Mouse (Mus musculus) neural tube, embryonic 11.5 days (tissue): ENCODE results near the gene Dapk1. TPM values are rescaled to one million over a fixed set of nuclear protein-coding genes. Genes with fewer than 3 reads are reported as not detected.
A peak's percentile ranks its signal among the peaks of the same experiment; 100 is the strongest.

Experiments
- ATAC-seq: fragments of 200-750 bp; cut with Nextera tagmentation; 2 replicates; pipeline ENCODE4 v1.8.0; 2017; ENCODE audit warnings: moderate number of reproducible peaks, mild to moderate bottlenecking, moderate TSS enrichment, moderate library complexity; ENCODE audit not compliant: insufficient read depth, low FRiP score, low TSS enrichment
- DNase-seq: peaks from one replicate; pipeline ENCODE4 v3.0.0-alpha.2; 2015; ENCODE audit warnings: low spot score
- H3K27ac ChIP-seq: fragments of 300-500 bp; sonication (generic); 2 replicates; pipeline ENCODE4 v1.5.1; 2014; ENCODE audit warnings: low read depth, mild to moderate bottlenecking, low read length
- H3K27me3 ChIP-seq: fragments of 300-500 bp; sonication (generic); 2 replicates; pipeline ENCODE4 v1.6.1; 2014; ENCODE audit warnings: mild to moderate bottlenecking, low read length, mixed read lengths; ENCODE audit not compliant: control insufficient read depth, insufficient read depth
- H3K36me3 ChIP-seq: fragments of 300-500 bp; sonication (generic); 2 replicates; pipeline ENCODE4 v1.6.1; 2014; ENCODE audit warnings: mild to moderate bottlenecking, low read length, moderate library complexity, mixed read lengths; ENCODE audit not compliant: control insufficient read depth, insufficient read depth
- H3K4me1 ChIP-seq: fragments of 300-500 bp; sonication (generic); 2 replicates; pipeline ENCODE4 v1.6.1; 2014; ENCODE audit warnings: low read length, mixed read lengths; ENCODE audit not compliant: control insufficient read depth, insufficient read depth
- H3K4me2 ChIP-seq: fragments of 300-500 bp; sonication (generic); 2 replicates; pipeline ENCODE4 v1.6.1; 2014; ENCODE audit warnings: low read depth, mild to moderate bottlenecking, moderate library complexity
- H3K4me3 ChIP-seq: fragments of 300-500 bp; sonication (generic); 2 replicates; pipeline ENCODE4 v1.5.1; 2014; ENCODE audit warnings: low read depth, low read length
- H3K9ac ChIP-seq: fragments of 300-500 bp; sonication (generic); 2 replicates; pipeline ENCODE4 v1.6.1; 2014; ENCODE audit warnings: mild to moderate bottlenecking, low read length
- H3K9me3 ChIP-seq: fragments of 300-500 bp; sonication (generic); 2 replicates; pipeline ENCODE4 v1.6.1; 2016; ENCODE audit warnings: low read length; ENCODE audit not compliant: control insufficient read depth
- WGBS: fragments of 180-500 bp; shearing (Covaris S2); extraction: QIAGEN DNeasy Blood & Tissue Kit; methylation state at CpG from one replicate; pipeline ENCODE4 v1.1.7; 2014; 5-methylcytosine and 5-hydroxymethylcytosine counted together
- polyA plus RNA-seq: library from polyadenylated mRNA; unstranded; fragments of >200 nt; fragmentation: Nextera tagmentation; extraction: Ambion mirVana; gene quantifications from 2 replicates; pipeline ENCODE4 v1.2.1, GENCODE M21; 2014

Gene Dapk1
- polyA plus RNA-seq, 1 experiment from 2014 or later = 21.6 TPM

DNA sequence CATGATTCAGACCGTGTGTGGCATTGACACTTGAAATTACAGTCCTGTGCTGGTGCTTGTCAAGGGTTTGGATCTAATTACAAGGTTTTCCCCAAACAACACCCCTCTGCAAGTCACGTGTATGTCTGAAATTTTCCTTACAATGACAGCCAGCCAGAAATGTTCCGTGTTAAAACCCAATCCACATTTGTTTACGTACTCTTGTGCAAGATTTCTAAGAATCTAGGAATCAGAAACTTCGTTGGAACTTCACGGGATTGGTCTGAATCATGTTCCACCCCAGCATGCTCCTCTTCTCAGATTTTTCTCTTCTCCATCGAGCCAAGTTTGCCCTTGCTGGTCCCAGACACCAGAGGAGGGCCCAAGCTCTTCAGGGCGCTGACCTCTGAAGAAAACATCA, 27.8 kb upstream of the Dapk1 start:
- Histone ChIP-seq H3K36me3 (no peaks in the 10 kb centered on the region), H3K9me3 (no peaks in the 10 kb centered on the region), H3K9ac (no peak overlapping the region), H3K4me2 (no peak overlapping the region), H3K4me3 (no peak overlapping the region), H3K27ac (no peak overlapping the region), H3K4me1 (no peaks in the 10 kb centered on the region), H3K27me3 (no peaks in the 10 kb centered on the region)
- 82% methylated on average over 8 of the region's 8 CpGs for WGBS
- DNase-seq (no peak), ATAC-seq (no peak)

DNA sequence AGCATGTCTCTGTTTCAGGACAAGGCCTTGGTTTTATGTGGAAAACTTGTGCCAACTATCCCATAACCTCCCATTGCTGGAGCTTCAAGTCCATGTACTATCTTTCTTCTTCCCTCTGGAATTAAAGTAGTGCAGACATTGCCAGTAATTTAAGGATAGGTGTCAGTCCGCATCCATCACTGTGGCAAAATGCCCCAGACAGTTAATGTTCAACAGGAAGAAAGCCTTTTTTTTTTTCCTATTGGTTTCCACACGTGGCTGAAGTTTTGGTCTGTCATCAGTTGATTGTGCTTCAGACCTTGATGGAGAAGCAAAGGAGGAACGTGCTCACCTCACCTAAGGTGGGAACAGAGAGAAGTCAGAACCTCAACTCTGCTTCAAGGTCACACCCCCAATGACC, 23.2 kb upstream of the Dapk1 start:
- no peaks in the 10 kb centered on the region for H3K36me3 ChIP-seq
- 72% methylated on average over 3 of the region's 3 CpGs for WGBS
- no peak overlapping the region for H3K9ac ChIP-seq
- H3K4me2 ChIP-seq = no peak overlapping the region
- H3K4me1 ChIP-seq = no peaks in the 10 kb centered on the region
- no peak for ATAC-seq
- H3K27me3 ChIP-seq = no peaks in the 10 kb centered on the region
- no peak for DNase-seq
- H3K27ac ChIP-seq = no peak overlapping the region
- no peak overlapping the region for H3K4me3 ChIP-seq
- no peaks in the 10 kb centered on the region for H3K9me3 ChIP-seq

GRCm38 (mm10) chr13:60594866-60595265, 6.9 kb upstream of the Dapk1 start:
- WGBS = 84% methylated on average over 3 of the region's 3 CpGs
- ATAC-seq = no peak
- no peak for DNase-seq
- H3K36me3 ChIP-seq = no peaks in the 10 kb centered on the region
- no peak overlapping the region for H3K27ac ChIP-seq
- no peaks in the 10 kb centered on the region for H3K9me3 ChIP-seq
- no peak overlapping the region for H3K4me2 ChIP-seq
- no peaks in the 10 kb centered on the region for H3K27me3 ChIP-seq
- H3K9ac ChIP-seq = no peak overlapping the region
- H3K4me3 ChIP-seq = no peak overlapping the region
- H3K4me1 ChIP-seq = no peaks in the 10 kb centered on the region

GRCm38 (mm10) chr13:60595519-60595918, 6.2 kb upstream of the Dapk1 start:
- Histone ChIP-seq H3K9ac (no peak overlapping the region), H3K4me3 (no peak overlapping the region), H3K27ac (no peak overlapping the region), H3K27me3 (no peaks in the 10 kb centered on the region), H3K9me3 (no peaks in the 10 kb centered on the region), H3K36me3 (no peaks in the 10 kb centered on the region), H3K4me1 (no peaks in the 10 kb centered on the region), H3K4me2 (no peak overlapping the region)
- ATAC-seq (no peak), DNase-seq (no peak)
- WGBS = 92% methylated on average over 6 of the region's 6 CpGs

DNA sequence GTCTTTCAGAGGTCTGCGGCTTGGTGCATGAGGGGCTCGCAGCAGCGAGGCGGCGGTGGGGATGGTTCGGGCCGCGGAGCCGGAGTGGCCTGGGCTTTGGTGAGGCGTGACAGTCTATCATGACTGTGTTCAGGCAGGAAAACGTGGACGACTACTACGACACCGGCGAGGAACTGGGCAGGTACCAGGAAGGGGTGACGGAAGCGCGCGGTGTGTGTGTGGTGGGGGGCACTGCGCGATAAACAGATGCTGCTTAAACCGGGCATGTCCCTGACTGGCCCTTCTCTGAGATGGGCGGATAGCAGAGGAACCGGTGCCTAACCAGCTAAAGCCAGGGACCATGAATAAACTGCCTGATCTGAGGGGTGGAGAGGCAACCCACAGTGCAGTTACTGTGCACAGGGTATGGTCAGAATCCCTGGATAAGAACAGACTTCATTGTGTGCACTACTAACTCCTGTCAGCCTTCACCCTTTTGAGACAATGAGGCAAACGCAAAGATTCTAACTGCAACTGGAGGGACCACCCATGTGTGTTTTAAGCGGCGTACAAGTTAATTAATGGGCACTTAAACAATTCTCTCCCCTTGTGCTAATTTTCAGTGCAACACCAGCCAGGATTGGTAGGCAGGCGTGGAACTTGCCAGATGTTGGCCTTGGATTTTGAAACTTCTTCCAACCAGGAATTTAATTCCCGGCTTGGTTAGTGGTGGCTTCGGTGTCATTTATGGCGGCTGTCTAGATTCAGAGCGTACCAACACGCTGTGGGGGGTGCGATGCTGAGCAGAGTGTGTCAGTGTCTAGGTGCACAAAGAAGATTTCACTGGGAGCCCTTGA, 887 bp downstream of the Dapk1 start:
- DNase-seq (peak; percentile 66), ATAC-seq (peak; percentile 72)
- Histone ChIP-seq H3K36me3 (no peaks in the 10 kb centered on the region), H3K4me2 (peak overlapping the region; percentile 72), H3K27me3 (no peaks in the 10 kb centered on the region), H3K4me3 (peak overlapping the region; percentile 81), H3K9ac (peak overlapping the region; percentile 96), H3K9me3 (no peaks in the 10 kb centered on the region), H3K4me1 (0 out of 2 replicates have a peak, but pooled peaks cover 4% of the 10 kb centered on the region), H3K27ac (peak overlapping the region; percentile 86)
- WGBS = 5% methylated on average over 34 of the region's 34 CpGs

GRCm38 (mm10) chr13:60603252-60603562, 1.5 kb downstream of the Dapk1 start:
- no peak for ATAC-seq

DNA sequence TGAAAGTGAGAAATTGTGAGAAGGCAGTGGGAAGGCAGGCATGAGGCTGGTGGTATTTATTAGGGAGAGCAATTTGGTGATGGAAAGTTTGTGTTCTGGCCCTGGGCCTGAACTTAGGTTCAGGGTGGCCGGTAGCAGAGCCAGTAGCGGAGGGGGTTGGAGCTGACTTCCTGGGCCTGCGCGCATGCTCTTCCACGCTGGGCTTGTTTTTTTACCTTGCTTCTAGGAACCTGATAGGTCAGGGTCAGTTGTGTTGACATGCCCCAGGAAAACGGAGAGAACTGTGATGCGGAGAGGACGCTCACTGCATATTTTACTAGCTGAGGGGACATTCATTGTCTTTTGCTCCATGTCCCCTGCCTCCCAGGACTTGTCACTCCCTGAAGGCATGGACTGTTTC, 5.7 kb downstream of the Dapk1 start:
- H3K27me3 ChIP-seq = no peaks in the 10 kb centered on the region
- no peaks in the 10 kb centered on the region; the same call in 1 of the 2 replicates for H3K36me3 ChIP-seq
- H3K4me3 ChIP-seq = no peak overlapping the region
- DNase-seq (no peak), ATAC-seq (no peak)
- no peak overlapping the region for H3K27ac ChIP-seq
- H3K4me1 ChIP-seq = peaks cover 11% of the 10 kb centered on the region; the same call in 1 of the 2 replicates
- no peak overlapping the region for H3K4me2 ChIP-seq
- H3K9me3 ChIP-seq = no peaks in the 10 kb centered on the region
- 87% methylated on average over 8 of the region's 8 CpGs for WGBS
- H3K9ac ChIP-seq = no peak overlapping the region

More at GRCm38 (mm10) chr13:60603252-60603562, 1.5 kb downstream of the Dapk1 start:
- DNase-seq = no peak
- Histone ChIP-seq H3K4me2 (peak overlapping the region; percentile 72), H3K4me3 (peak overlapping the region; percentile 81), H3K4me1 (0 out of 2 replicates have a peak, but pooled peaks cover 4% of the 10 kb centered on the region), H3K9me3 (no peaks in the 10 kb centered on the region), H3K36me3 (no peaks in the 10 kb centered on the region), H3K27me3 (no peaks in the 10 kb centered on the region), H3K9ac (no peak overlapping the region; the same call in 1 of the 2 replicates), H3K27ac (no peak overlapping the region; the same call in 1 of the 2 replicates)
- WGBS = 55% methylated on average over 5 of the region's 5 CpGs

DNA sequence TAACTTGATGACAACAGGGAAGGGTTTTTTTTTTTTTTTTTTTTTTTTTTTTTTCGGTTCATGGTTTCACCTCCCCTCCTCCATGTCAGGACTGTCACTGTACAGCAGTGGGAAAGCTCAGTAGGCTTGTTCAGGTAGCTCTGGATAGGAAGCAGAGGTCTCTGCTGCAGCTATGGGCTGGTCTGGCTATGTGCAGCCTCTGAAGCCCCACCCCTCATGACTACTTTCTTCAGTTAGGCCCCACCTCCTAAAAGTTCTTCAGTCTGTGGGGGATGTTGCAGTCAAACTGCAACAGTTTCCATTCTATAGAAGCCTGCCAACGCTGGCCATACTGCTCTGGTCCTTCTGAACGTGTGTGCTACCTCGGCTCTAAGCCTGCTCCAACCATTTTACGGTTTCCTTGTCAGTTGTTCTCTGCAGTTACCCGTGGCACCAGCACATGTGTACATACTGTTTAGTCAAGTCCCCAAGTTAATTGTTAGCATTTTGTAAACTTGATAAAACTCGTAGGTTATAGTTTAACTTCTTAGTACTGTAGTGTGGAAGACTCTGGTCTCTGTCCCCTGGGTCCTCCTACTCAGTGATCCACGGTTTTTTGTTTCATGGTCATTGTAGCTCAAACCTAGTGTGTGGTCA, 6.8 kb downstream of the Dapk1 start:
- H3K4me2 ChIP-seq = no peak overlapping the region
- H3K27ac ChIP-seq = no peak overlapping the region
- no peaks in the 10 kb centered on the region; the same call in 1 of the 2 replicates for H3K36me3 ChIP-seq
- no peaks in the 10 kb centered on the region for H3K9me3 ChIP-seq
- 83% methylated on average over 8 of the region's 8 CpGs for WGBS
- no peak for ATAC-seq
- no peak for DNase-seq
- H3K27me3 ChIP-seq = no peaks in the 10 kb centered on the region
- H3K4me1 ChIP-seq = peaks cover 11% of the 10 kb centered on the region; the same call in 1 of the 2 replicates
- no peak overlapping the region for H3K9ac ChIP-seq
- no peak overlapping the region for H3K4me3 ChIP-seq

- no peak overlapping the region for H3K27ac ChIP-seq
- H3K27me3 ChIP-seq = no peaks in the 10 kb centered on the region
- H3K9ac ChIP-seq = no peak overlapping the region
- H3K36me3 ChIP-seq = no peaks in the 10 kb centered on the region; the same call in 1 of the 2 replicates
- no peak overlapping the region for H3K4me3 ChIP-seq
- no peaks in the 10 kb centered on the region for H3K9me3 ChIP-seq
- ATAC-seq (no peak), DNase-seq (no peak)
- H3K4me1 ChIP-seq = peaks cover 11% of the 10 kb centered on the region; the same call in 1 of the 2 replicates
- 74% methylated on average over 4 of the region's 4 CpGs for WGBS
- H3K4me2 ChIP-seq = no peak overlapping the region
These were observed 7.5 kb downstream of the Dapk1 start for GRCm38 (mm10) chr13:60609234-60609633.
